Mouse (Mus musculus) MEL (cell line): ENCODE data around the gene Polr2i.

ENCODE experiments used
- CTCF ChIP-seq, 3 experiments: IDR thresholded peaks in 2 of 3; conservative IDR thresholded peaks in 1 of 3; 2 replicates each; pipeline ENCODE4 v1.5.1; 2011 to 2012; ENCODE audit warnings: low read length in 3 of 3, low read depth in 2 of 3, mild to moderate bottlenecking in 2 of 3, improper control_type of control experiment in 1 of 3, inconsistent platforms in 1 of 3, mixed read lengths in 1 of 3, moderate library complexity in 1 of 3; ENCODE audit not compliant: control insufficient read depth in 1 of 3, insufficient read depth in 1 of 3, poor library complexity in 1 of 3, severe bottlenecking in 1 of 3
- E2F4 ChIP-seq: IDR thresholded peaks from 2 replicates; pipeline ENCODE4 v1.6.1; 2011; ENCODE audit warnings: low read depth, low read length, improper control_type of control experiment, borderline replicate concordance
- JUND ChIP-seq: IDR thresholded peaks from 2 replicates; pipeline ENCODE4 v1.6.1; 2011; ENCODE audit warnings: low read depth, mild to moderate bottlenecking, improper control_type of control experiment, low read length
- MAFK ChIP-seq: IDR thresholded peaks from 2 replicates; pipeline ENCODE4 v1.6.1; 2011; ENCODE audit warnings: low read depth, mild to moderate bottlenecking, low read length, improper control_type of control experiment, borderline replicate concordance
- MAX ChIP-seq: IDR thresholded peaks from 2 replicates; pipeline ENCODE4 v1.6.1; 2011; ENCODE audit warnings: low read length, improper control_type of control experiment
- NRF1 ChIP-seq: IDR thresholded peaks from 2 replicates; pipeline ENCODE4 v1.6.1; 2014; ENCODE audit warnings: low read depth, mild to moderate bottlenecking, inconsistent platforms, low read length, improper control_type of control experiment, moderate library complexity; ENCODE audit not compliant: poor library complexity, insufficient read depth, severe bottlenecking
- POLR2A ChIP-seq, 2 experiments: IDR thresholded peaks; 2 replicates each; pipeline ENCODE4 v1.6.1; 2011 to 2012; ENCODE audit warnings: low read length in 2 of 2, mild to moderate bottlenecking in 2 of 2, control low read depth in 1 of 2, improper control_type of control experiment in 1 of 2, low read depth in 1 of 2, moderate library complexity in 1 of 2; ENCODE audit not compliant: control insufficient read depth in 1 of 2, insufficient read depth in 1 of 2, poor library complexity in 1 of 2
- TAL1 ChIP-seq: IDR thresholded peaks from 2 replicates; pipeline ENCODE4 v1.6.1; 2012; ENCODE audit warnings: mild to moderate bottlenecking, inconsistent platforms, low read length, moderate library complexity, mixed read lengths
- USF1 ChIP-seq: IDR thresholded peaks from 2 replicates; pipeline ENCODE4 v1.6.1; 2014; ENCODE audit warnings: low read depth, mild to moderate bottlenecking, inconsistent platforms, low read length, improper control_type of control experiment, moderate library complexity
- ZNF384 ChIP-seq: IDR thresholded peaks from 2 replicates; pipeline ENCODE4 v1.6.1; 2012; ENCODE audit warnings: low read depth, mild to moderate bottlenecking, inconsistent platforms, low read length, improper control_type of control experiment

DNA sequence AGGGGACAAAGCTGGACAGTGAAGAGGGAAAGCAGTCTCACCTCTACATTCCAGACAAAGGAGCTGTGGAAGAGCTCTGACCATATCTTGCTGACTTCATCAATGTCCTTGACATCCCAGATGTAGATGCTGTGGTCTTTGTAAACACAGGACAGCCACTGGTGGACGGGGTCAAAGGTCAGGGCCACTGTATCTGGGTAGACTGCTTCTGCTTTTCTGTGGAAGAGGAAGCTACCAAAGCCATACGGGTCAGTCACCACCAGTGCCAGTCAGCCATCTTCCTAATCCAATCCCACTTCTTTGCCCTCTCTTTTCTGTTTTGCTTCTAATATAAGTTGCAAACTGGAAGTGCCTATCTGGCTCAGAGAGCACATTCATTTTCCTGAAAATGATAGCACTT, 33.3 kb downstream of the Polr2i start:
- TF ChIP-seq CTCF (IDR thresholded peaks at IDR 0.05 in 2 of 3, conservative IDR thresholded peaks at IDR 0.05 in 1 of 3; ENCODE audit: control insufficient read depth in 1 of 3, insufficient read depth in 1 of 3, low read depth in 2 of 3, low read length in 3 of 3, poor library complexity in 1 of 3, severe bottlenecking in 1 of 3) (no peak), POLR2A (IDR thresholded peaks at IDR 0.05; ENCODE audit: control insufficient read depth in 1 of 2, insufficient read depth in 1 of 2, low read depth in 1 of 2, low read length in 2 of 2, poor library complexity in 1 of 2) (no peak), E2F4 (no peak), JUND (no peak), MAFK (no peak), ZNF384 (no peak), NRF1 (no peak), USF1 (no peak), TAL1 (no peak), MAX (no peak)
